Mouse (Mus musculus): ENCODE measurements around the gene Plcl2. TPM values are rescaled to one million over a fixed set of nuclear protein-coding genes. Genes with fewer than 3 reads are reported as not detected.
A peak's percentile ranks its signal among the peaks of the same experiment; 100 is the strongest.

The Plcl2 gene
- total and polyA plus RNA-seq, 2 experiments from 2014 or later, result 8.8 to 43.2 TPM

- Histone ChIP-seq H3K27ac (ENCODE audit: low read depth, low read length) (no peak overlapping the region), H3K4me1 (ENCODE audit: insufficient read depth, low read length) (no peaks in the 10 kb centered on the region), H3K4me3 (ENCODE audit: low read depth, low read length) (no peak overlapping the region), H3K4me2 (ENCODE audit: low read depth, low read length, poor library complexity, severe bottlenecking) (no peak overlapping the region), H3K27me3 (ENCODE audit: insufficient read depth, low read length) (no peaks in the 10 kb centered on the region), H3K36me3 (ENCODE audit: insufficient read depth, low read length) (0 out of 2 replicates have a peak, but pooled peaks cover 2% of the 10 kb centered on the region), H3K9ac (replicated peaks; ENCODE audit: low read length, poor library complexity, severe bottlenecking) (no peak overlapping the region), H3K9me3 (ENCODE audit: low read length) (no peaks in the 10 kb centered on the region)
- 68% methylated on average over 4 of the region's 4 CpGs for WGBS
- DNase-seq (ENCODE audit: low spot score) (peak; percentile 15), ATAC-seq (ENCODE audit: low FRiP score) (no peak)
- no peak for TF ChIP-seq CTCF (IDR thresholded peaks at IDR 0.05)
Measured at GRCm38 (mm10) chr17:50668681-50669208, 159.5 kb downstream of the Plcl2 start.

DNA sequence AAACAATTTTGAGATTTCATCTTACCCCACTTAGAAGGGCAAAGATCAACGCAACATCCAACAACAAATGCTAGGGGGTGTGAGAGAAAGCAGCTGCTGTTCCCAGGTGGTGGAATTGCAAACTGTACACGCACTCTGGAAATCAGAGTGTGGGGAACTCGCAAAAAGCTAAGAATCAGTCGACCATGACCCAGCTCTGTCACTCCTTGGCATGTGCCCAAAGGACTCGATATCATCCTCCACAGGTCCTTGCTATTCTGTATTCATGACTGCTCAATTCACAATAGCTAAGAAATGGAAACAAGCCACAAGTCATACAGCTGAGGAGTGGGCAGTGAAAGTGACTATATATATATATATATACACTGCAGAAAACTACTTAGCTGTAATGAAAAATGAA, 162.2 kb downstream of the Plcl2 start:
- no peak for ATAC-seq (ENCODE audit: low FRiP score)
- H3K27me3 ChIP-seq (ENCODE audit: insufficient read depth, low read length), result no peaks in the 10 kb centered on the region
- peak; percentile 26 for DNase-seq (ENCODE audit: low spot score)

DNA sequence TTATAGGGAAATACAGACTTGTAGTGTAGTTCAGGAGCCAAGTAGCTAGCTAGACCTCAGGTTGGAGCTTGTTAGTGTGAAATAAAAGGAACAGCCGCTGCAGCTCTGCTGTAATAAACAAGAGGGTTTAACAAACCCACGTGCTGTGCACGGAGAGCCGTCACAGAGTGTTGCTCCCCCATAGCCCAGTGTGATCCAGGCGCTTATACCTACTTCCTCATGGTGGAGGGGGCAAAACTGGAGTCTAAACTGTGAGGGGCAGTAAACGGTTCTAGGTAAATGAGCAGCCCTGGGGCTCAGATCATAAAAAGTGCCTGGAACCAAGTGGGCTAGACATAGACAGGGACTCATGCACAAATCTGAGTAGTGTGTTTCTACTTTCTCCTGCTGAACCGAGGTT, 165.4 kb downstream of the Plcl2 start:
- no peaks in the 10 kb centered on the region for H3K27me3 ChIP-seq (ENCODE audit: insufficient read depth, low read length)

More for the DNA sequence above, 162.2 kb downstream of the Plcl2 start:
- H3K4me1 ChIP-seq (ENCODE audit: insufficient read depth, low read length), result no peaks in the 10 kb centered on the region
- no peaks in the 10 kb centered on the region for H3K9me3 ChIP-seq (ENCODE audit: low read length)
- WGBS, result 66% methylated on average over 5 of the region's 5 CpGs
- H3K4me3 ChIP-seq (ENCODE audit: low read depth, low read length), result no peak overlapping the region
- H3K4me2 ChIP-seq (ENCODE audit: low read depth, low read length, poor library complexity, severe bottlenecking), result no peak overlapping the region
- no peak overlapping the region for H3K9ac ChIP-seq (replicated peaks; ENCODE audit: low read length, poor library complexity, severe bottlenecking)
- no peak overlapping the region for H3K27ac ChIP-seq (ENCODE audit: low read depth, low read length)
- H3K36me3 ChIP-seq (ENCODE audit: insufficient read depth, low read length), result 0 out of 2 replicates have a peak, but pooled peaks cover 2% of the 10 kb centered on the region
- no peak for TF ChIP-seq CTCF (IDR thresholded peaks at IDR 0.05)

DNA sequence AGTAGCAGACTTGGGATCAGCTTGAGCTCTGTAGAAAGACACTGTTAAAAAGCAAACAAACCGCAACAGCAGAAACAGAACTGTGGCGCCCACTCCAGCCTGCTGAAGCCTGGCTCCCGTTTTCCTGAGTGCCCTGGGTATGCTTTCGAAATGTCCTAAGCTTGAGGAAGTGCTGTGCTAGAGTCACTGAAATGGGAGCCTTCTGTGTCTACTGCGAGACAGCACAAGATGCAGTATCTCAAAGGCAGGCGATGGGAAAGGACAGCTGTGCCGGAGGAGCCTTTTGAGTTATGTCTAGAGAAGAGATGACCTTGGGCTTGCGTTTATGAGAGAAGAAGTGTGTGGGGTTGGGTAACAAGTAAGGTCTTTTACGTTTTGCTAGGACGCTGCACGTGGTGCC, 166.0 kb downstream of the Plcl2 start:
- Histone ChIP-seq H3K36me3 (ENCODE audit: insufficient read depth, low read length) (0 out of 2 replicates have a peak, but pooled peaks cover 2% of the 10 kb centered on the region), H3K27me3 (ENCODE audit: insufficient read depth, low read length) (no peaks in the 10 kb centered on the region), H3K9ac (replicated peaks; ENCODE audit: low read length, poor library complexity, severe bottlenecking) (no peak overlapping the region), H3K27ac (ENCODE audit: low read depth, low read length) (no peak overlapping the region), H3K4me1 (ENCODE audit: insufficient read depth, low read length) (no peaks in the 10 kb centered on the region), H3K4me3 (ENCODE audit: low read depth, low read length) (no peak overlapping the region), H3K4me2 (ENCODE audit: low read depth, low read length, poor library complexity, severe bottlenecking) (no peak overlapping the region), H3K9me3 (ENCODE audit: low read length) (no peaks in the 10 kb centered on the region)
- 95% methylated on average over 11 of the region's 11 CpGs for WGBS
- ATAC-seq (ENCODE audit: low FRiP score) (no peak), DNase-seq (ENCODE audit: low spot score) (no peak)
- no peak for TF ChIP-seq CTCF (IDR thresholded peaks at IDR 0.05)

More for the DNA sequence above, 165.4 kb downstream of the Plcl2 start:
- ATAC-seq (ENCODE audit: low FRiP score) (no peak), DNase-seq (ENCODE audit: low spot score) (no peak)
- Histone ChIP-seq H3K4me3 (ENCODE audit: low read depth, low read length) (no peak overlapping the region), H3K9ac (replicated peaks; ENCODE audit: low read length, poor library complexity, severe bottlenecking) (no peak overlapping the region), H3K4me2 (ENCODE audit: low read depth, low read length, poor library complexity, severe bottlenecking) (no peak overlapping the region), H3K9me3 (ENCODE audit: low read length) (no peaks in the 10 kb centered on the region), H3K4me1 (ENCODE audit: insufficient read depth, low read length) (no peaks in the 10 kb centered on the region), H3K36me3 (ENCODE audit: insufficient read depth, low read length) (0 out of 2 replicates have a peak, but pooled peaks cover 2% of the 10 kb centered on the region), H3K27ac (ENCODE audit: low read depth, low read length) (no peak overlapping the region)
- no peak for TF ChIP-seq CTCF (IDR thresholded peaks at IDR 0.05)
- 86% methylated on average over 7 of the region's 7 CpGs for WGBS

- WGBS, result 97% methylated on average over 14 of the region's 14 CpGs
Measured at GRCm38 (mm10) chr17:50677334-50677733, 168.1 kb downstream of the Plcl2 start.

DNA sequence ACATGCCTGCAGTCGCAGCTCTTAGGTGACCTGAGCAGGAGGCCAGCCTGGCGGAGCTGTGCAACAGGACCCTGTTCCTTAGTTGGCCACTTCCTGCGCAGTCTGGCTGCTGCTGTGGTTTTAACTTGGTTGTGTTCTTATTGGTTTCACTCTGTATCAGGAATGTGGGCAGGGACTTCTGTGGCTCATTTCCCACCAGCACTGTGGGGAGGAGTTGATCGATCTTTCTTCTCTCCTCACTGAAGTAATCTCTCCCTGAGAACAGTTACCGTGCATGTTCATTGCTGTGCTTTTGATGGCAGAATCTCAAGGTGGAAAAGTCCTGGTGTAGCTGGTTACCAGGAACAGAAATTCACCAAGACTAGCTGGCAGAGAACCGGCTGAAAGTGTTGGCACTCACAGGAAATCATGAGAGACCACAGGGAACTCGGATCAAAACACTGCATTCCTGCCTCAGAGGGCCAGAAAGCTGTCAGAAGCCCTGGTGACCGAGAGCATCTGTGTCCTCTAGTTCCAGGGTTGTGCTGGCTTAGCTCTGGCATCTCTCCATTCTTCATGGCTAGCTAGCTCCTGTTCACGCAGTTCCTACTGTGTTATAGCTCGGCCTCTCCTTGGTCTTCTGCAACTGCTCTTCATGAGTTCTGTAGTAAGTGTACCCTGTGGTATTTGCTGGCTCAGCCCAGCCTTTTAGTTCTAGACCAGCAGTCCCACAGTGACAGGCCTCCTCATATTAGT, 168.9 kb downstream of the Plcl2 start:
- ATAC-seq (ENCODE audit: low FRiP score) (no peak), DNase-seq (ENCODE audit: low spot score) (peak; percentile 58)
- H3K9me3 ChIP-seq (ENCODE audit: low read length), result no peaks in the 10 kb centered on the region
- no peaks in the 10 kb centered on the region for H3K36me3 ChIP-seq (ENCODE audit: insufficient read depth, low read length)
- H3K9ac ChIP-seq (replicated peaks; ENCODE audit: low read length, poor library complexity, severe bottlenecking), result no peak overlapping the region
- no peak overlapping the region for H3K4me3 ChIP-seq (ENCODE audit: low read depth, low read length)
- H3K27ac ChIP-seq (ENCODE audit: low read depth, low read length), result no peak overlapping the region
- no peaks in the 10 kb centered on the region for H3K27me3 ChIP-seq (ENCODE audit: insufficient read depth, low read length)
- H3K4me1 ChIP-seq (ENCODE audit: insufficient read depth, low read length), result no peaks in the 10 kb centered on the region
- 72% methylated on average over 10 of the region's 10 CpGs for WGBS
- H3K4me2 ChIP-seq (ENCODE audit: low read depth, low read length, poor library complexity, severe bottlenecking), result no peak overlapping the region
- TF ChIP-seq CTCF (IDR thresholded peaks at IDR 0.05), result no peak

More at GRCm38 (mm10) chr17:50677334-50677733, 168.1 kb downstream of the Plcl2 start:
- Histone ChIP-seq H3K4me1 (ENCODE audit: insufficient read depth, low read length) (no peaks in the 10 kb centered on the region), H3K36me3 (ENCODE audit: insufficient read depth, low read length) (no peaks in the 10 kb centered on the region), H3K9ac (replicated peaks; ENCODE audit: low read length, poor library complexity, severe bottlenecking) (no peak overlapping the region), H3K9me3 (ENCODE audit: low read length) (no peaks in the 10 kb centered on the region), H3K4me3 (ENCODE audit: low read depth, low read length) (no peak overlapping the region), H3K4me2 (ENCODE audit: low read depth, low read length, poor library complexity, severe bottlenecking) (no peak overlapping the region), H3K27me3 (ENCODE audit: insufficient read depth, low read length) (no peaks in the 10 kb centered on the region), H3K27ac (ENCODE audit: low read depth, low read length) (no peak overlapping the region)
- no peak for ATAC-seq (ENCODE audit: low FRiP score)
- DNase-seq (ENCODE audit: low spot score), result no peak
- no peak for TF ChIP-seq CTCF (IDR thresholded peaks at IDR 0.05)

Data from midbrain, postnatal 0 days (tissue).